Mouse (Mus musculus) layer of hippocampus, postnatal 14 days (tissue): ENCODE results near the gene Ttc41. TPM values are rescaled to one million over a fixed set of nuclear protein-coding genes. Genes with fewer than 3 reads are reported as not detected.
"Not testable (repeated sequence)": the region's sequence is repeated elsewhere in the genome, so short reads cannot be mapped to it uniquely, and the experiment has no call there.

Experiments
- DNase-seq, 2 experiments: peaks; one replicate each; pipeline ENCODE4 v3.0.0; 2021 to 2022; ENCODE audit warnings: low spot score in 2 of 2, mixed read lengths in 1 of 2
- long read RNA-seq, 2 experiments: library from polyadenylated mRNA; stranded (forward); transcript quantifications; one replicate each; pipeline ENCODE4 v2.0.0; 2021
- total RNA-seq, 2 experiments: library from RNA; stranded (reverse); gene quantifications; 2 replicates each; pipeline ENCODE4 v1.2.3; 2021

Ttc41 gene
- 1 to 10 TPM; 1.4 to 1.9 TPM for total RNA-seq
- long read RNA-seq, experiment 1, partial matches to known transcripts, result 0 of 1 reads
- long read RNA-seq, experiment 1, other reads (novel, unspliced or antisense), result 1 of 1 reads
- long read RNA-seq, experiment 2, partial matches to known transcripts, result 0 of 1 reads
- long read RNA-seq, experiment 2, other reads (novel, unspliced or antisense), result 1 of 1 reads

- peak; percentile 99 to 100 for DNase-seq
These were observed at the start of gene Ttc41, which contains the start of gene Hsp90b1 for GRCm38 (mm10) chr10:86705318-86705921. Gene Ttc41 (plus strand): TSS chr10:86705811. Gene Hsp90b1 (minus strand): TSS chr10:86705509.

GRCm38 (mm10) chr10:86670550-86670949 lies 35.1 kb upstream of the Ttc41 start:
- not testable (repeated sequence) for DNase-seq

GRCm38 (mm10) chr10:86684797-86685178 lies 20.8 kb upstream of the Ttc41 start:
- not testable (repeated sequence) for DNase-seq

- peak; percentile 82 to 89 for DNase-seq
These were observed 20.2 kb upstream of the Ttc41 start for GRCm38 (mm10) chr10:86685179-86686016.

- not testable (repeated sequence) for DNase-seq
These were observed 19.6 kb upstream of the Ttc41 start for GRCm38 (mm10) chr10:86686017-86686360.

- no peak for DNase-seq
These were observed 5.4 kb upstream of the Ttc41 start for GRCm38 (mm10) chr10:86700251-86700650.

- no peak for DNase-seq
These were observed 4.6 kb upstream of the Ttc41 start for GRCm38 (mm10) chr10:86700973-86701372.

GRCm38 (mm10) chr10:86702312-86702920 lies 3.2 kb upstream of the Ttc41 start:
- DNase-seq, result no peak

- DNase-seq, result no peak
These were observed 2.2 kb upstream of the Ttc41 start for GRCm38 (mm10) chr10:86703375-86703774.

- DNase-seq, result no peak
These were observed 1.5 kb upstream of the Ttc41 start for GRCm38 (mm10) chr10:86704141-86704540.

GRCm38 (mm10) chr10:86704589-86705191 lies 921 bp upstream of the Ttc41 start:
- no peak for DNase-seq

- DNase-seq, result no peak
These were observed 526 bp downstream of the Ttc41 start for GRCm38 (mm10) chr10:86705922-86706752.

GRCm38 (mm10) chr10:86707134-86707533 lies 1.5 kb downstream of the Ttc41 start:
- DNase-seq, result no peak

- no peak for DNase-seq
These were observed 6.5 kb downstream of the Ttc41 start for GRCm38 (mm10) chr10:86712156-86712555.

GRCm38 (mm10) chr10:86727548-86727980 lies 22.0 kb downstream of the Ttc41 start:
- DNase-seq, result peak in 1 of 2 experiments; percentile 12

GRCm38 (mm10) chr10:86728176-86728575 lies 22.6 kb downstream of the Ttc41 start:
- DNase-seq, result no peak

- peak; percentile 75 to 84 for DNase-seq
These were observed 25.4 kb downstream of the Ttc41 start for GRCm38 (mm10) chr10:86730823-86731499.

- DNase-seq, result no peak
These were observed 25.9 kb downstream of the Ttc41 start for GRCm38 (mm10) chr10:86731500-86731863.

- DNase-seq, result no peak
These were observed 29.4 kb downstream of the Ttc41 start for GRCm38 (mm10) chr10:86735036-86735435.

GRCm38 (mm10) chr10:86742918-86743317 lies 37.3 kb downstream of the Ttc41 start:
- DNase-seq, result no peak
